Mouse (Mus musculus) cerebellum, postnatal 25 days (tissue): Measurements from ENCODE around the gene Mrpl20.

ENCODE experiments used
- DNase-seq, 2 experiments: peaks; one replicate each; pipeline ENCODE4 v3.0.0; 2021; ENCODE audit warnings: mixed read lengths in 2 of 2

The Mrpl20 gene

DNA sequence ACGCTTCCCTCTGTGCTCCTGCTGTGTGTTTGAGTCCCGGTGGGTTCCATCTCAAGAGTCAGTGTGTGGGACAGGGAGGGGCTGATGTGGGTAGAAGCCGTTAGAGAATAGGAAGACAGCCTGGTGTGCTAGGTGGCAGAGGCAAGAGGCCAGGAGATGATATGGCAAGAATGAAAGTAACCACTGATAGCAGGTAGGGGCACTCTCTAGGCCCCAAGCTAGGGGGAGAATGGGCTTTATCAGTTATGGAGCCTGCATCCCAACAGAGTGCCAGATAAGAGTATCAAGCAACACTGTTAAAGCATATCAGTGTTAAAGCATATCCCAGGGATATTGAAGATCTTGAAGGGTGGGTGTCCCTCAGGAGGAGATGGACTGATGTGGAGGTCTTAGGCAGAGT, 54.2 kb downstream of the Mrpl20 start:
- no peak for DNase-seq

DNA sequence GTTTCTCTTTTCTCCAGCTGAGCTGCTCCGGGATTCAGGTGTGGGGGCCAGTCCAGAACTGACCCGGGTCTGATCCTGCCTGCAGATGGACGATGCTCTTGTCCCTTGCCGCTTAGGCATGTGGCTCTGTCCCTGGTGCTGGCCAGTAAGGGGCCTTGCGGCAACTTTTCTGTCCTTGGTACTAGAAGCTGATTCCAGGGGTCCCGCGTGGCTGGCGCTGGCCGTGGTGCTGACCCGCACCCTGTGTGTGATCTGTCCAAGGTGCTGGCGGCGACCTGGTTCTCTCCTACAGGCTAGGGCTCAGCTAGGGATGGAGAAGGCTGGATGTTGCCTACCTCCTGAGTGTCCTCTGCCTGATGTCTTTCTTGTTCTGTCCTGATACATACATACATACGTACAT, 56.6 kb downstream of the Mrpl20 start:
- DNase-seq = peak in 1 of 2 experiments; percentile 14
